Mouse (Mus musculus) spleen, postnatal 36 days (tissue): Measurements from ENCODE around the gene Krtap6-2.

Source experiments
- DNase-seq, 2 experiments: peaks; one replicate each; pipeline ENCODE4 v3.0.0; 2022; ENCODE audit warnings: low spot score in 2 of 2, mixed read lengths in 1 of 2

Gene Krtap6-2

GRCm38 (mm10) chr16:89420011-89420410 is at the start of gene Krtap6-2:
TSS of gene Krtap6-2 (minus strand) at chr16:89420111.
- DNase-seq, result no peak

GRCm38 (mm10) chr16:89461189-89461588 is 41.3 kb upstream of the Krtap6-2 start:
- no peak for DNase-seq

- DNase-seq, result no peak
Observed at GRCm38 (mm10) chr16:89429586-89429985, 9.7 kb upstream of the Krtap6-2 start.

DNA sequence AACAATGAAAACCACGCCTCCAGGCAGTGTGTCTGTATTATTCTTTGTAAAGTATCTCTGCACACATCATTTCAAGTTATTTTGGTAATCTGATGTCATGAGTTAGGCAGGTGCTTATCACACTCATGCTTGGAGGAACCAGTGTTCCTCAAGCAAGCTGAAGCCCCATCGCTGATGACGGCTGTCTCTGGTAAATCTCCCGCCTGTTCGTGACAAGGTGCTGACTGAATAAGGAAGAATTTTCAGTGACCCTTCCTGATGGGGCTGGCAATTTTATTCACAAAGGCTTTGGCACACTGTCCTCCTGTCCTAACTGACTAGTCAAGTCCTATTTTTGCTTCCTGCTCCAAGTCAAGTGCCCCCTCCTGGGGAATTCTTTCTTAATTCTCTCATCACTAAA is 5.4 kb upstream of the Krtap6-2 start:
- DNase-seq, result no peak

- no peak for DNase-seq
Observed at GRCm38 (mm10) chr16:89416311-89416710, 3.6 kb downstream of the Krtap6-2 start.

DNA sequence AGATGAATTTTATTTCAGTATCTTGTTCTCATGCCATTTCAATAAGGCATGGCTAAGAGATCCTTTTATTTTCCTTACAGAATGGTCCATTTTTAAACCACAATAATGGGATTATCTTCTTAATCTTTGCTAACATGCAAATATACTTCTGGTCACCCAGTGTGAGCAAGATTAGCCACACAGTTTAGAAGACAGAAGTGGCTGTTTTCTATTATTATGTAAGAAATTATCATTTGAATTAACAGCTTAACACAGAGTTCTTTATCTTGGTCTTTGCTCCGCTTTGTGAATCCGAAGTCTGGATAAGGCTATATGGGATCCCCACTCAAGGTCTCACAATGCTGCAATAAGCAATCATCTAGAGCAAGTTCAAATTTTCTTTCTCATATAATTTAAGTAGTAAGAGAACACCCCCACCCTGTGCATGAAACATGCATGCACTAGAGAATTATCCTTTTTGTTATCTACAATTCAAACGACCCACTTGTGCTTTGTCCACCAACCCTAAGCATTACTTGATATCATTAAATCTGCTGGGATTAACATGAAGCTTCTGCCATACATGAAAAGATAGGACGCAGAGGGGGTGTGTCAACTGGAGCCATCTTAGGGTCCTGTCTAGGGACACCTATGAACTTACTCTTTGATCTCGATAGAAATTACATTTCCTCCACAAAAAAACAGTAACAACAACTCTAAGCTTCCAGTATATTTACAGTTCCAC is 9.4 kb downstream of the Krtap6-2 start:
- DNase-seq, result no peak

GRCm38 (mm10) chr16:89403768-89404167 is 16.1 kb downstream of the Krtap6-2 start, which contains the start of gene Krtap21-1:
TSS of gene Krtap21-1 (minus strand) at chr16:89403868.
- DNase-seq, result no peak

DNA sequence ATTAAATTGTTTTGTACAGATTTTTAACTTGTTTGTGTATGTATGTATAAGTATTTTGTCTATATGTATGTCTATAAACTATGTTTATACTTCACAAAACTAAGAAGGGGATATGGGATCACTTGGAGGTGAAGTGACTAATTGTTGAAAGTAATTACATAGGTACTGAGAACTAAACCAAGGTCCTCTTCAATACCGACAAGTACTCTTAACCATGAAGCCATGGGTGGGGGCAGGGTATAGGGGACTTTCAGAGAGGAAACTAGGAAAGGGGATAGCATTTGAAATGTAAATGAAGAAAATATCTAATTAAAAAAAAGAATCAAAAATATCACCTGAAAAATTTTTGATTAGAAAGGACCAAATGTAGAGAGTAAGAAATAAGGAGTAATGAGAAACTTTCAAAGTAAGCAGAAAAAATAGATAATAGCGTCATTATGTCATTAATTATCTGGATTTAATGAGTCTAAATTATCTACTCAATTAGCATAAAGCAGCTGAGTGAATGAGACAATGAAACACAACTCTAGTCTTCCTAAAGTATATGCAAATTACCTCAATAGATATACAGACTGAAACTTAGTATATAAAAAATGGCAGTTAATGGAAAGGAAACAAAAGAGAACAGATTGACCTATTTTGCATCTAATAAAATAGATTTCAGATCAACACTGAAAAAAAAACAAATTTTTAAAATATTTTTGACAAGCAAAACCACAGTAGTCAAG is 47.0 kb downstream of the Krtap6-2 start:
- DNase-seq, result no peak
